Mouse (Mus musculus) gastrocnemius, postnatal 4 days (tissue): Measurements from ENCODE around the gene Cenpb. TPM values are rescaled to one million over a fixed set of nuclear protein-coding genes. Genes with fewer than 3 reads are reported as not detected.
"Not testable (repeated sequence)": the region's sequence is repeated elsewhere in the genome, so short reads cannot be mapped to it uniquely, and the experiment has no call there.

Experiments
- DNase-seq, 2 experiments: peaks; one replicate each; pipeline ENCODE4 v3.0.0; 2021 to 2022; ENCODE audit warnings: low spot score in 2 of 2, mixed read lengths in 2 of 2
- long read RNA-seq, 2 experiments: library from polyadenylated mRNA; stranded (forward); transcript quantifications; one replicate each; pipeline ENCODE4 v2.0.0; 2021
- total RNA-seq, 2 experiments: library from RNA; stranded (reverse); gene quantifications; 2 replicates each; pipeline ENCODE4 v1.2.3; 2021

Gene Cenpb
- total RNA-seq: 10 to 100 TPM; 63.8 to 70.1 TPM
- long read RNA-seq, experiment 1, full-length matches to known transcripts: 136 of 136 reads
- long read RNA-seq, experiment 1, partial matches to known transcripts: 0 of 136 reads
- long read RNA-seq, experiment 1, other reads (novel, unspliced or antisense): 0 of 136 reads
- long read RNA-seq, experiment 2, full-length matches to known transcripts: 148 of 149 reads
- long read RNA-seq, experiment 2, partial matches to known transcripts: 0 of 149 reads
- long read RNA-seq, experiment 2, other reads (novel, unspliced or antisense): 1 of 149 reads

DNA sequence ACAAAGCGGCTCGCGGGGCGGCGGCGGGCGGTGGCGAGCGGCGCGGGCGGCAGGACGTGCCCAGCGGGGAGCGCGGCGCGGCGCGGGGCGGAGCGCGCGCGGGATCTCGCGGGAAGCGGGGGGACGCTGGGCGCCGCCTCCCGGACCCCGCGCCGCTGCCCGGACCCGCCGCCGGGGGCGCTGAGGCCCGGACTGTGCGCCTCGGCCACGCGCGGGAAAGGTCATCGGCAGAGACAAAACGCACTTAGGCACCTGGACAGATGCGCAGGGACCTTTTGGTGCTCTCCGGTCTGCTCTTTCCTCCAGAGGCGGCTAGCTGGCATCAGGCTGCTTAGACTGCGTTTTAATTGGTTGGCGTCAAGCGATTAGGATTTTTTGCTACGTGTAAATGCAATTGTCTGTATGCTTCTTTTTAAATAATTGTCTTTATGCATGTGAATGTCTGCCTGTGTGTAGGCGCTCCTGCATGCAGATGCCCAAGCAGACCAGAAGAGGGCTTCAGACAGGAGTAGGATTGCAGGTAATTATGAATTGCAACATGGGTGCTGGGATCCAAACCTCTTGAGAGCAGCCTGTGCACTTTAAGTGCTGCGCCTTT, at the start of gene Cenpb:
Cenpb (minus strand) TSS at position 78 of the 598 bp plus-strand sequence.
- DNase-seq: peak; percentile 80 to 85

DNA sequence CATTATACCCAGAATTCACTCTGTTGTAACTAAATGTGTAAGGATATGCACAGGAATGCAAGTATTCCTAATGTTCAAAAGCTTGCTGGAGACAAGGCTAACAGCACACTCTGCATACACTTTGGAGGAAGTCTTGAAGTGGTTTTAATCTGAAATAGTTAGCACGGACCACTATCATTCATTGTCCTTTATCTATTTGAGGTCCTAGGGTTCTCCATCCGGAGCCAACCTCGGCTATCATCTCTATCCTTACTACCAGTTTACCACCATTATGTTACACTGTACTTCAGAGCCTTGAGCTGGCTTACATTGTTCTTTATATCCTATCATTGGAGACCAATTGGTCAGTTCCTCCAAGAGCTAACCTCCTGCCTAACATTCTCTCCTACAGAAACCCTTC, 47.4 kb upstream of the Cenpb start:
- DNase-seq: no peak

DNA sequence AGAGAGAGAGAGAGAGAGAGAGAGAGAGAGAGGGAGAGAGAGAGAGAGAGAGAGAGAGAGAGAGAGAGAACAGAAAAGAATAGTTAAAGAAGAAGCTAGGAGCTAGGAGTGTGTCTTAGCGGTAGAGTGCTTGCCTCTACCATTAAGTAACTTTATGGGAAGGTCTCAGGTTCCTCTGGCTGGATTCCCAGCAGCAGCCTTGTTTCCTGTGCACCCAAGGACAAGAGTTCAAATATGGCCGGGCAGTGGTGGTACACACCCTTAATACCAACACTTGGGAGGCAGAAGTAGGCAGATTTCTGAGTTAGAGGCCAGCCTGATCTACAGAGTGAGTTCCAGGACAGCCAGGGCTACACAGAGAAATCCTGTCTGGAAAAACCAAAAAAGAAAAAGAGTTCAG, 46.8 kb upstream of the Cenpb start:
- not testable (repeated sequence) for DNase-seq

DNA sequence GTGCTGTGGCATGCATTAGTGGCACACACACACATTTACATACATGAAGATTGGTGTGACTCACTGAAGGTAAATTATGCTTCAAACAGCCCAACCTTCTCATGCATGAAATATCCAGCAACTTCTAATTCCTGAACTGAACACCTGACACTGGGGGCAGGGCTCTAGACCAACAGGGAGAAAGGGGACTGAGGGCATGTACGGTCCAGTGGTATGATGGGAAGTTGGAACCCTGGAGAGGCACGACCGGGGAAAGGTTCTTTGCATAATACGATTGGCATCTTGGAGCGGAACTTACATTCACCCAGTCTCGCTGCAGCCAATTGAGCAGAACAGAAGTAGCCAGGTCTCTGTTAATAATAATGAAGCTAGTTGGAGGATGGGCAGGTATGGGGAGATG, 45.3 kb upstream of the Cenpb start:
- no peak for DNase-seq

DNA sequence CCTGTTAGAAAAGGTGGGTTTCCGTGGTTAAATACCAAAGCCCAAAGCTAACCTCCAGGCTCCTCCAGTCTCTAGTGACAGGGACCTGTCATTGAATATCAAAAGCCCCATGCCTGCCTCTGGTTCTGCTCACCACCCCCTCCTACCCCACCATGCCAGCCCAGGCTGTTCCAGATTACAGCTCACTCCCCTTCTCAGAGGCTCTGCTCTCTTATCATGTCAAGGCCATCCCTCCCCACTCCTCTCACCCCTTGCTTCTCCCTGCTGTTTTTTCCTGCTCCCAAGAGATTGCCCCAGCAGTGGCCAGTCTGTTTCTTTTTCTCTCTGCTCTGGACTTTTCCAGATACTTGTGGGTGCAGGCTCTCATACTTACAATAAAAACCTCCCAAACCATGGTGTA, 43.7 kb upstream of the Cenpb start:
- no peak for DNase-seq

DNA sequence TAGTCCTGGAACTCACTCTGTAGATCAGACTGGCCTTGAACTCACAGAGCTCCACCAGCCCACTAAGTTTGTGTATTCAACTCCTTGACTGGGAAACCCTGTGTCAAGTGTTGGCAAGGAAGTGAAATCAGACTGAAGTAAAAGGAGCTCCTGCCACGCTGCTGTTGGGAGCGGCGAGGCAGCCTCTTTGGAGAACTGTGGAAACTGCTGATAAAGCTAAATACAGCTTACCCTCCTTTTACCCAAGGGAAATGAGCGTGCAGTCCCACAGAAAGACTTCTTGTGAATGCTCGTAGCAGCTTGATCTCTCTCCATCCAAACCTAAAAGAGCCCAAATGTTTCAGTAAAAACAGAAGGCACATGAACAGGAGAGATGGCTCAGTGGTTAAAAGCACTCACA, 42.7 kb upstream of the Cenpb start:
- DNase-seq: no peak

DNA sequence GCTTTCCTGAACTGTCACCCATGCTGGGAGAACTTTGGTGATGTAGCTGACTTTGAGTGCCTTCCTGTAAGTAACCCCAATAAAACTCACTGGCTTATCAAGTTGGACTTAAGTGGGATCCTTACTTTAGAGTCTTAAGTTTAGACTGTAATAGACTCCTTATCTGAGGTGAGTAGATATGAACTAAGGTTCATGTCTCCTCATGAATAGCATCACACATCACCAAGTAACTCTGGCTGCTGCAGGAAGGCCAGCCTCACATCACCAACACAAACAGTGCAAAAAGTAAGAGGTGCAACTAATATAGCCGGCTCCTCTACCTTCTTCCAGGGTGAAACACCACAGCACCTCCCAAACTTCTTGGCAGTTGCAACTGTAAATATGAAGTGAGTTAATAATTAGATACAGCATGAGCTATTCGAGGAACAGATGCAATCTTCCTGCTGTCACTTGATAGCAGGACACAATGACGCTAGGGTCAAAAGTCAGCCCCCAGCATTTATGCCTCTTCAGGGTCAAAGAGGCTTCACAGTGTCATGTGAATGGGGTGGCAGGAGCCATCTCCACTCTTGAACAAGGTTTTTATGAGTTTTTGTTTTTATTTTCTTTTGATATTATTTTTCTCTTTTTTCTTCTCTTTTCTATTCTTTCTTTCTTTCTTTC, 42.1 kb upstream of the Cenpb start:
- no peak for DNase-seq

DNA sequence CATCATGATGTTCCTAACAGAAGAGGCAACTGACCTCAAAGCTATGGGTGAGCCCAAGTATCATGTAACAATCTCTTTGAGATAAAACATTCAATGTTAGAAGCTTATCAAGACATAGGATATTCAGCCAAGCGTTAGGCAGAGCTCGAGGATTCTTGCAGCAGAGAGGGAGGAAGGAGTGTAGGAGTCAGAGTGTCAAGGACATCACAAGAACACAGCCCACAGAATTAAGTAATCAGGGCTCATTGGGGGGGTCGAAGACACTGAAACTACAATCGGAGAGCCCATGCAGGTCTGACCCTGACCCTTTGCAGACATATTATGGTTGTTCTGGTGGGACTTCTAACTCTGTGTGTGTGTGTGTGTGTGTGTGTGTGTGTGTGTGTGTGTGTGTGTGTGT, 40.2 kb upstream of the Cenpb start:
- no peak for DNase-seq

DNA sequence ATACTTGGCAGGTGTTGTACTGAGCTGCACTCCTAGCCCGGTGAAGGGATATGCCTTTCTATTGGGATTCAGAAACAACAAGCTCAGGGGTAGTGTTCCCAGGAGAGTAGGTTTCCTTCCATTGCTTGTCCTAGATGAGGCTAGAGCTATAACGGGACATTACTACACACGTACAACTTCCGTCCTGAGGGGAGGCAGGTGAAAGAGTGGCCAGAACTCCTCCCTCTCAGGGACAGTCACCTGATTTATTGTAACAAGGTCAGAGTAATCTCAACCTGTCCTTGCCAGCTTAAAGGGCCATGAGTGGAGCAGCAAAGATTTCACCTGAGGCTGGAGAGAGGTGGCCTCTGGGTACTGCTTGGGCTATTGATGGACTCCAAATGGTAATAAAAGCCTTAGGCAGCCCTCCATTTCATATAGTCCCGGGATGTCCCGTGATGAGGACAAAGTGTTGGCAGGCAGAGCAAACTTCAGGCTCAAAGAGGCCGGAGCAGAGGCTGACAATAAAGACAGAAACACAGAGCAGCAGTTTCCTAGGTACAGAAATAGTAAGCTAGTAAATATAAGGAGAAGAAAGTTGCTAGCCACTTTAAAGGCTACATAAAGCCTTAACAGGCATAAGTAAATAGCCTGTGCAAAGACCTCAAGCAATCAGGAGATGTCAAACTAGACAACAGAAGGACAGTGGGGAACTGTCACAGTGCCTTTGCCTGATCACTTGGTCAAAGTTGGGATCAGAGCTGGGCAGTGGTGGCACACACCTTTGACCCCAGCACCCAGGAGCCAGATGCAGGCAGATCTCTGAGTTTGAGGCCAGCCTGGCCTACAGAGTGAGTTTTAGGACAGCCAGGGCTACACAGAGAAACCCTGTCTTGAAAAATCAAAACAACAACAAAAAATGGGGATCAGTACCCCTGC, 36.3 kb upstream of the Cenpb start:
- no peak for DNase-seq

DNA sequence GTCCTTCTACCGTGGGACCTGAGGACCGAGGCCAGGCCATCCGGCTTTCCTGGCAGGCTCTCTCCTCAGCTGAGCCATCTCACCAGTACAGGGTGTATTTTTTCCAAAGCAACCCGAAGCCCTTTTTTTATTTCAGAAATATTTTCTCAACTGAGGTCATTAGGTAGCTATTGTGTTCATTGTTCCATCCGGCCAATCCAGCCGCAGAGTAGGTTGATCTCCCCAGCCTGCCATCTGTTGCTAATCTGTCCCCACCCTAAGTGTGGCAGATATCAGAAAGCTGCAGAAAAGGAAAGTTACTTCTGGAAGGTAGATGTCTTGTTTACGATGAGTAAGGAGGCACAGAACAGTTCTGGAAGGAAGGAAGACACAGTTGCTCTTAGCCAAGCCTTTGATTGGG, 33.9 kb upstream of the Cenpb start:
- DNase-seq: no peak

DNA sequence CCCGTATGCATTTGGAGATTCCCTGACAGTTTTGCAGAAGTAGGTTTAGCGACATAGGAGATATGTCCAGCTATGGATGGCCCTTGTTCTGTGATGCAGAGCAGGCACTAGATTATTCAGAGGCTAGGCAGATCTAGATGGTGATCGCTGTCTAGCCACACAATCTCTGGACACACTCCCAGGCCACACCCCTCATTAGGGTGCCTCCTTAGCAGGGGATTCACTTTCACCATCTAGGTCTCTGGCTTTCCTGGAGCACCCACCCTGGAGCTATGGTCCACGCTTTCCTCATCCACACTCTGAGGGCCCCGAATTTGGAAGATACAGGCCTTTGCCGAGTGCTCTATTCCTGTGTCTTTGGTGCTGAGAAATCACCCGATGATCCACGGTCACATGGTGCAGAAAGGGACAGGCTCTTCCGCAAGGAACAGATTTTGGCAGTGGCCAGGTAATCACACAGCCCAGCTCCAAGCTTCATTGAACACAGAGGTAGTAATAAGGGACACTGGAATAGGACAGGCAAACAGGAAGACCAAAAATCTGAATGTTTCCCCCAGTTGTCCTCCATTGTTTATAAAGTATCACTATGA, 31.3 kb upstream of the Cenpb start:
- DNase-seq: peak in 1 of 2 experiments; percentile 30

DNA sequence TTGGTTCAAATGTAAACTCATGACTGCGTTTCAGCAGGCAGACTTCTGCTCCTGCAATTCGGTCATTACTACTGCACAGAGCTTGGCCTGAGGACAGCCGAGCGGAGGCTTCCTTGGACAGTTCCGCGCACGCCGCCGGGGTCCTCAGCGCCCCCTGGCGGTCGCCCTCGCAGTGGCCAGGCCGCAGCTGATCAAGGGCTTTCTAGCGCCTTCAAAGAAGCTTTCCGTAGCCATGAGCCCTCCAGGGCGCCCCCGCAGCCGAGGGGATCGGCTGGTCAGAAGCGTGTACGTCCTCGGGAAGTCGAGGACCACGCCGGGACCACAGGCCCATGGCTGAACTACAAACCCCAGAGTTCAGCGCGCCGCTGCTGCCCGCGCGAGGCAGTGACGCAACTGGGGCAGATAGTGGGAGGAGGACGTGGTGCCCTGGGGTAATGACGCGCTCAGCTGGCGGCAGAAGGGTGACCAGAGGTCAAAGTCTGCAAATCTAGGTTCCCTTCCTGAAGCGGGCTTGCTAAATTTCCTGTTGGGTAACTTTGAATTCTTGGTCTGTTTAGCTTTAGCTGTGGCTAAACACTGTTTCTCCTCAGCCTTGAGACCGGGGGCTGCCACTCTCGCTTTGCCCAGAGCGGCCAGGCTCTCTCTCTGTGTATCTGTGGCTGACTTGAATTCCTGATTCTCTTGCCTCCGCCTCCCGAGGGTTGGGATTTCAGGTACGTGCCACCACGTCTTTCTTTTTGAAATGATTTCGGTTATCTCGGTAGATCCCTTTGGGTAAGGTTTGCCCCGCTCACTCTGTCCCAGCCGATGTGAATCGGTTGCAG, 30.3 kb upstream of the Cenpb start:
- DNase-seq: peak; percentile 85 to 96

DNA sequence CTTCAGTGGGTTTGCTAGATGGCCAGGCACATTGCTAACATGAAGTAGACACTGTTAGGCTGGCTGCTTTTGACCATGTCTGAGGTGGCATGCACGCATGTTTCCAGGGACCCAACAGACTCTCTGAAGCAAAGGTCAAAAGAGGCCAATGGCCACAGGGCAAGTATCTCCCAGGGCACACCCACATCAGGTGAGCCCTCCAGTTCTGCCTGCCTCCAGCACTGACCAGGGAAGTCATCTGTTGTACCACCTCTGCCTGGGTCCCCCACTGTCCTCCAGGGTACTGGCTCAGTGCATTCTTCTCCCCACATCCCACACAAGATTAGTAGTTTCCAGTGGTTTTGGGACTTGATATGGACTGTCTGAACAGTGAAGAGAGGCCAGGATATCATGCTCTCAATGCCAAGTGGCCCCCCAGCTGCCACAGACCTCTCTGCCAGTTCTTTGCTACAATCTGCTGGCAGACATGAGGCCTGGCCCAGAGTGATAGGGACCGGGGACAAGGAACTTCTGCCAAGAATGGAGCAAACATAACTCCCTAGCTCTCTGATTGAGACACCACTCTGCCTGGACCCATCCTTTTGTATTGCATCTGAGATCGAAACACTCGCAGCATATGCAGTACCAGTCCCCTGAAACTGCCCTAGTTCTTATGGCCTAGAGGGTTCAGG, 29.4 kb upstream of the Cenpb start:
- DNase-seq: peak in 1 of 2 experiments; percentile 32

DNA sequence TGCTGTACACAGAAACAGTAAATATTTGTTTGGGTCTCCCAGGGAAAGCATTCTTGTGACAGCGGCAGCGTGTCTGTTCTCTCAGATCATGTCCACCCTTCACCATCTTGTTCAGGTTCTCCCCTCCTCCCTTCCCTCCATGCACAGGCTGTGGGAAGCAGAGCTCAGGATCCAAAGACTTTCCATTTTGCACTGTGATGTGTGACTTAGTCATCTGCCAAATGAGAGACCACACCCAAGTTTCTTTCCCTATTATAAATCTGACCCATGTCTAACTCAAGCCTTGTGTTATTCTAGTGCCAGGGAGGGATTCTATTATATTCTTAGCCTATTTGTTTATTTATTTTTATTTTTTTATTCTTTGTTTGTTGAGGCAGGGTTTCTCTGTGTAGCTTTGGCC, 28.5 kb upstream of the Cenpb start:
- no peak for DNase-seq

DNA sequence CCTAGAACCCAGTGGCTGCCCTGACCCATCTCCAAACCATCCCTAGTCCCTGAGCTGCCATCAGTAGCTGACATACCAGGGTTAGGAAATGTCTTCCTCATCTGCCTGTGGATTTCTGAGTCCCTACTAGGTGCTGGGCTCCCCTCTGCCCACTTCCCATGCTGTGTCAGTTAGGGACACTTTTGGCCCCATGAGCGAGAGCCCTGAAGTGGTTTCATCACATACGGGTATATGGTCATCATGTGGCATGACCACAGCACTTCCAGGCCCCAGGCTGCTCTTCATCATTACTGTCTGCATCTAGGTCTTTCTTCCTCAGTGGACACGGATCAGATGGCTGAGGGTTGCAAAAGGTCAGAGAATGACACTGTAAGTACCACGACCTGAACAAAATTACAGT, 26.9 kb upstream of the Cenpb start, which contains the start of gene Ap5s1:
Ap5s1 (plus strand) TSS at position 301 of the 400 bp plus-strand sequence.
- DNase-seq: no peak

DNA sequence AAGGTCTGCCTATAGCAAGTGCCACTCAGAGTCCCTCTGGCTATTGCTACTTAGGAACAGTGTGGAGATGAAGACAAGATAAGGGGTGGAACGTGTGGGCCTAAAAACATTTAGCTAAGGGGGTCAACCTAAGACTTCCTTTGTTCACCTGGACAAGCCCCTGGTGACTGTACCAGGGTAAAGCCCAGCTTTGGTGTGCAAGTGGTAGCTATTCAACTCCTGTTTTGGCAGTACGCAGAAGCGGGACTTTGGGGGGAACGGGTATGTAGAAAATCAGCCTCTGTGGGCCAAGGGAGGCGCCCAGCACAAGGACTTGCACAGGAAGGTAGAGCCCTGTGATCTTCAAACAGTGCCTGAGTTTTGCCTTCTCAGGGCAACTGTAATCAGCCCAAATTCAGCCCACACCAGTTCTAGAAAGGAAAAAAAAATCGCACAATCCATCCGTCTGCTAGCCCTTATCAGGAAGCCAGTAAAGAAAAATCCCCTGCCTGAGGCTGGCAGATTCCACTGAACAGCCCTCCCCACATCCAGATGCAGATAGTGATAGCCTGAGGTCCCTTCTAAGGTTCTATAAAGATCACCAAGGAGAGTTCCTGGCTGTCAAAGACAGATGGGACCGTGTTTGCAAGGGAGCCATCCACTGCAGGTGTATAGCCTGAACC, 25.8 kb upstream of the Cenpb start:
- DNase-seq: no peak

DNA sequence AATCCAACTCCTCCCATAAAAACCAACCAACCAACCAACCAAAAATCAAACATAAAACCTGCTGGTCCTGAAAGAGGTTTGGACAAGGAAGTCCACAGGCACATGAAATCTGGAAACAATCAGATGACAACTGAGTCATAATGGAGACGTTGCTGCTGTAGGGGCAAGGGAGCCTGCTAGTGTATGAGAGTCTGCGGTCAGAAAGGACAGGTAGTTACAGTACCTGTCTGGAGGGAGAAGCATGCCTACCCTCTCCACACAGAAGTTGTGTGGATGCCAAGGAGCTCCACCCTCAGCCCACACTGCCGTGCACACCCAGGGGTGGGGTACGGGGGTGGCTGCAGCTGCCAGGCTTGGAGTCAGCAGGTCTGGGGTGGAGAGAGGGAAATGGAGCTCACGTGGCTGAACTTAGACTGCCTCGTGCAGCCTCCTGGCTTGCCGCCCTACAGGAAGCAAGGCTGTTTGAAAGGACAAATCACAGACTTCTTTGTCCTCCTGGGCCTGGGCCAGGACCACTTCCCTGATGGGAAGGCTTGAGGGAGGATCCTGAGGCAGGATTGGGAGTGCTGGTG, 24.6 kb upstream of the Cenpb start:
- peak; percentile 87 to 93 for DNase-seq

DNA sequence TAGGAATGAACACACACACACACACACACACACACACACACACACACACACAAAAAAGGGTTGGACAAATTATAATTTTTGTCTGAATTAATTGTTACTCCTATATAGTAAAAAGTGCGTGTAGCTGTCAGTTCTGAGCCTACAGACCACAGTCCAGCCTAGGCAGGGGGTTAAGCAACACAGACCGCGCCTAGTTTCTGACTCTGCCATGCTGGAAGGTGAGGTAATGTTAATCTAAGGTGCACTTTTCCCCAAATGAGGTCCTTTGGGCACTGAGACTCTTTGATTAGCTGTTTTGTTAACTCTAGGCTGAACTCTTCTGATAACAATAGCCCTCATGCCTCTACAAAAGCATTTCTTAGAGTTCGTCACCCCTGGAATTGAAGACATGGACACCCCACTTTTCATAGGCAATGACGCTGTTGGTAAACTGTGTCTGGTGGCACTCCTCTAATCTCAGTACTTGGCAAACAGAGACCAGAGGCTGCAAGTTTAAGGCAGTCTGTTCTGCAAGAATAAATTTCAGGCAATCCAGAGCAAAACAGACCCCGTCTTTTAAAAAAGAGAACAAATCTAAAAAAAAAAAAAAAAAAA, 24.0 kb upstream of the Cenpb start:
- no peak for DNase-seq
